8 mouse cellular contexts compared by ENCODE assay signal in genomic region chr12:118299956-118300355, GRCm38 (mm10). TPM values are rescaled to one million over a fixed set of nuclear protein-coding genes. Genes with fewer than 3 reads are reported as not detected.
DNase-seq lines count a peak whose midpoint lies in the region; ATAC-seq and TF ChIP-seq lines count a peak whose summit lies in the region.

No protein-coding gene starts in this region.

- no peak overlapping the region for H3K9ac ChIP-seq in intestine, embryonic 14.5 days (ENCODE audit: low read length)
- H3K9ac ChIP-seq in intestine, postnatal 0 days (ENCODE audit: low read depth, low read length), result no peak overlapping the region
- no peak overlapping the region for H3K9ac ChIP-seq in embryonic facial prominence, embryonic 15.5 days
- no peak overlapping the region for H3K9ac ChIP-seq in limb, embryonic 11.5 days (ENCODE audit: low read length)
- H3K9ac ChIP-seq in midbrain, embryonic 13.5 days (replicated peaks), result 0 out of 2 replicates have a peak overlapping the region, but pooled peaks have one; percentile 42

- no peaks in the 10 kb centered on the region for H3K27me3 ChIP-seq in intestine, embryonic 14.5 days (replicated peaks; ENCODE audit: control insufficient read depth, insufficient read depth, low read length)
- H3K27me3 ChIP-seq in intestine, postnatal 0 days (replicated peaks; ENCODE audit: control insufficient read depth, insufficient read depth, low read length), result no peaks in the 10 kb centered on the region
- no peaks in the 10 kb centered on the region for H3K27me3 ChIP-seq in embryonic facial prominence, embryonic 15.5 days
- H3K27me3 ChIP-seq in limb, embryonic 11.5 days (ENCODE audit: control insufficient read depth, insufficient read depth, low read length), result no peaks in the 10 kb centered on the region
- no peaks in the 10 kb centered on the region for H3K27me3 ChIP-seq in midbrain, embryonic 13.5 days

- H3K9me3 ChIP-seq in intestine, embryonic 14.5 days (ENCODE audit: control insufficient read depth, low read length), result no peaks in the 10 kb centered on the region
- no peaks in the 10 kb centered on the region for H3K9me3 ChIP-seq in intestine, postnatal 0 days (ENCODE audit: control insufficient read depth)
- no peaks in the 10 kb centered on the region for H3K9me3 ChIP-seq in embryonic facial prominence, embryonic 15.5 days (replicated peaks)
- no peaks in the 10 kb centered on the region for H3K9me3 ChIP-seq in limb, embryonic 11.5 days (ENCODE audit: control insufficient read depth, low read length)
- no peaks in the 10 kb centered on the region for H3K9me3 ChIP-seq in midbrain, embryonic 13.5 days

- peaks cover 23% of the 10 kb centered on the region for H3K4me1 ChIP-seq in intestine, embryonic 14.5 days (replicated peaks; ENCODE audit: control insufficient read depth, insufficient read depth, low read length)
- no peaks in the 10 kb centered on the region for H3K4me1 ChIP-seq in intestine, postnatal 0 days (replicated peaks; ENCODE audit: control insufficient read depth, insufficient read depth, low read length)
- H3K4me1 ChIP-seq in embryonic facial prominence, embryonic 15.5 days, result peaks cover 18% of the 10 kb centered on the region
- H3K4me1 ChIP-seq in limb, embryonic 11.5 days (ENCODE audit: control insufficient read depth, insufficient read depth, low read length), result peaks cover 14% of the 10 kb centered on the region
- peaks cover 44% of the 10 kb centered on the region for H3K4me1 ChIP-seq in midbrain, embryonic 13.5 days (replicated peaks)

- no peak overlapping the region for H3K27ac ChIP-seq in intestine, embryonic 14.5 days (ENCODE audit: low read depth)
- H3K27ac ChIP-seq in intestine, postnatal 0 days (ENCODE audit: low read depth, low read length), result no peak overlapping the region
- no peak overlapping the region for H3K27ac ChIP-seq in embryonic facial prominence, embryonic 15.5 days (replicated peaks)
- H3K27ac ChIP-seq in limb, embryonic 11.5 days (replicated peaks; ENCODE audit: low read depth, low read length), result no peak overlapping the region
- H3K27ac ChIP-seq in midbrain, embryonic 13.5 days, result no peak overlapping the region

- no peak for TF ChIP-seq CTCF in intestine, postnatal 0 days (IDR thresholded peaks at IDR 0.05; ENCODE audit: low read depth)

- DNase-seq in intestine, embryonic 14.5 days (ENCODE audit: low spot score), result no peak
- DNase-seq in adrenal gland, postnatal 10 days, result peak; percentile 66
- peak; percentile 41 to 42 for DNase-seq in heart, postnatal 36 days
- peak; percentile 48 for DNase-seq in limb, embryonic 11.5 days (ENCODE audit: low spot score)

- WGBS in intestine, embryonic 14.5 days, result 27% methylated on average over 6 of the region's 6 CpGs
- 29% methylated on average over 6 of the region's 6 CpGs for WGBS in intestine, postnatal 0 days
- 18% methylated on average over 6 of the region's 6 CpGs for WGBS in embryonic facial prominence, embryonic 15.5 days
- WGBS in limb, embryonic 11.5 days, result 35% methylated on average over 6 of the region's 6 CpGs
- WGBS in midbrain, embryonic 13.5 days, result 26% methylated on average over 6 of the region's 6 CpGs

- H3K4me3 ChIP-seq in intestine, embryonic 14.5 days (ENCODE audit: low read depth, low read length), result peak overlapping the region; percentile 88
- no peak overlapping the region for H3K4me3 ChIP-seq in intestine, postnatal 0 days (ENCODE audit: low read depth, low read length)
- H3K4me3 ChIP-seq in embryonic facial prominence, embryonic 15.5 days (replicated peaks), result peak overlapping the region; percentile 98
- peak overlapping the region; percentile 78 for H3K4me3 ChIP-seq in limb, embryonic 11.5 days (ENCODE audit: low read depth, low read length)
- H3K4me3 ChIP-seq in midbrain, embryonic 13.5 days (replicated peaks), result peak overlapping the region; percentile 86

- peak overlapping the region; percentile 63 for H3K4me2 ChIP-seq in intestine, embryonic 14.5 days (ENCODE audit: low read length)
- H3K4me2 ChIP-seq in intestine, postnatal 0 days (replicated peaks; ENCODE audit: low read depth), result no peak overlapping the region; the same call in 1 of the 2 replicates
- H3K4me2 ChIP-seq in embryonic facial prominence, embryonic 15.5 days (replicated peaks), result peak overlapping the region; percentile 70
- H3K4me2 ChIP-seq in limb, embryonic 11.5 days (ENCODE audit: low read depth, severe bottlenecking), result peak overlapping the region; percentile 32; the same call in 1 of the 2 replicates
- H3K4me2 ChIP-seq in midbrain, embryonic 13.5 days (replicated peaks), result peak overlapping the region; percentile 54

- H3K36me3 ChIP-seq in intestine, embryonic 14.5 days (ENCODE audit: control insufficient read depth, insufficient read depth, low read length), result peaks cover 4% of the 10 kb centered on the region; the same call in 1 of the 2 replicates
- no peaks in the 10 kb centered on the region for H3K36me3 ChIP-seq in intestine, postnatal 0 days (ENCODE audit: control insufficient read depth, insufficient read depth)
- H3K36me3 ChIP-seq in embryonic facial prominence, embryonic 15.5 days, result no peaks in the 10 kb centered on the region
- no peaks in the 10 kb centered on the region for H3K36me3 ChIP-seq in limb, embryonic 11.5 days (ENCODE audit: control insufficient read depth, insufficient read depth, low read length)
- H3K36me3 ChIP-seq in midbrain, embryonic 13.5 days, result peaks cover 9% of the 10 kb centered on the region; the same call in 1 of the 2 replicates

- intact Hi-C loops in heart, postnatal 36 days (cut with DNase I), result loop anchor here (10.0 kb wide), 1 partner anchor 545 kb away; the partner anchor contains the start of gene Sp8

- ATAC-seq in intestine, embryonic 14.5 days (replicated peaks; ENCODE audit: low FRiP score, low TSS enrichment, low read depth), result no peak
- ATAC-seq in intestine, postnatal 0 days, result no peak
- no peak for ATAC-seq in embryonic facial prominence, embryonic 15.5 days (ENCODE audit: insufficient number of reproducible peaks, low FRiP score, low TSS enrichment, low read depth)
- no peak for ATAC-seq in limb, embryonic 11.5 days (ENCODE audit: insufficient number of reproducible peaks, low FRiP score, low TSS enrichment, low read depth)
- no peak for ATAC-seq in midbrain, embryonic 13.5 days
- ATAC-seq in megakaryocyte progenitor cell, adult 5-6 weeks (replicated peaks; ENCODE audit: poor library complexity), result no peak

RNA-seq across cellular contexts. Expression of gene Sp4, which starts 1.3 kb away (rescaled TPM):
- polyA plus RNA-seq in intestine, embryonic 14.5 days (2014; fragmentation: Nextera tagmentation; extraction: Ambion mirVana), result 7.8 and 9.8 TPM in 2 replicates
- 2.0 and 2.2 TPM in 2 replicates for polyA plus RNA-seq in intestine, postnatal 0 days (2015; fragmentation: Nextera tagmentation; extraction: Ambion mirVana)
- 1 to 10 TPM; 6.5 to 9.6 TPM for total RNA-seq in adrenal gland, postnatal 10 days (2021)
- polyA plus RNA-seq in embryonic facial prominence, embryonic 15.5 days (2015; fragmentation: Nextera tagmentation; extraction: Ambion mirVana), result 4.9 and 5.9 TPM in 2 replicates
- 10 to 100 TPM in 1 of 2 experiments, 1 to 10 TPM in 1; 8.1 to 13.6 TPM for total RNA-seq in heart, postnatal 36 days (2021)
- polyA plus RNA-seq in limb, embryonic 11.5 days (2014; fragmentation: Nextera tagmentation; extraction: Ambion mirVana), result 20.7 and 21.3 TPM in 2 replicates
- 24.1 and 25.8 TPM in 2 replicates for polyA plus RNA-seq in midbrain, embryonic 13.5 days (2015; fragmentation: Nextera tagmentation; extraction: Ambion mirVana)
- total RNA-seq in megakaryocyte progenitor cell, adult 5-6 weeks (2015), result 11.1 and 13.5 TPM in 2 replicates
- 10.1 and 13.3 TPM in 2 replicates for total RNA-seq in megakaryocyte progenitor cell, adult 5-6 weeks (2017)
